Mouse (Mus musculus): ENCODE data around the gene Cd70.
"Not testable (repeated sequence)": the region's sequence is repeated elsewhere in the genome, so short reads cannot be mapped to it uniquely, and the experiment has no call there.

Gene Cd70

GRCm38 (mm10) chr17:57134693-57135092 is 14.9 kb downstream of the Cd70 start:
- no peak for DNase-seq (ENCODE audit: low read depth, low spot score)

GRCm38 (mm10) chr17:57134021-57134420 is 15.6 kb downstream of the Cd70 start:
- DNase-seq (ENCODE audit: low read depth, low spot score), result not testable (repeated sequence)

- no peak for DNase-seq (ENCODE audit: low read depth, low spot score)
Observed at GRCm38 (mm10) chr17:57131793-57132192, 17.8 kb downstream of the Cd70 start.

GRCm38 (mm10) chr17:57125853-57126622 is 23.5 kb downstream of the Cd70 start:
- DNase-seq (ENCODE audit: low read depth, low spot score), result no peak

GRCm38 (mm10) chr17:57124792-57125191 is 24.8 kb downstream of the Cd70 start:
- no peak for DNase-seq (ENCODE audit: low read depth, low spot score)

- no peak for DNase-seq (ENCODE audit: low read depth, low spot score)
Observed at GRCm38 (mm10) chr17:57123192-57124118, 26.1 kb downstream of the Cd70 start.

GRCm38 (mm10) chr17:57121856-57122255 is 27.7 kb downstream of the Cd70 start:
- DNase-seq (ENCODE audit: low read depth, low spot score), result no peak

GRCm38 (mm10) chr17:57118524-57119349 is 30.8 kb downstream of the Cd70 start:
- DNase-seq (ENCODE audit: low read depth, low spot score), result no peak

GRCm38 (mm10) chr17:57116801-57117200 is 32.8 kb downstream of the Cd70 start:
- no peak for DNase-seq (ENCODE audit: low read depth, low spot score)

GRCm38 (mm10) chr17:57112768-57113474 is 36.7 kb downstream of the Cd70 start:
- DNase-seq (ENCODE audit: low read depth, low spot score), result no peak

- no peak for DNase-seq (ENCODE audit: low read depth, low spot score)
Observed at GRCm38 (mm10) chr17:57110005-57110404, 39.6 kb downstream of the Cd70 start.

- DNase-seq (ENCODE audit: low read depth, low spot score), result no peak
Observed at GRCm38 (mm10) chr17:57108666-57109171, 40.9 kb downstream of the Cd70 start.

GRCm38 (mm10) chr17:57108040-57108665 is 41.4 kb downstream of the Cd70 start:
- DNase-seq (ENCODE audit: low read depth, low spot score), result no peak

GRCm38 (mm10) chr17:57107064-57107463 is 42.5 kb downstream of the Cd70 start:
- DNase-seq (ENCODE audit: low read depth, low spot score), result no peak

- DNase-seq (ENCODE audit: low read depth, low spot score), result no peak
Observed at GRCm38 (mm10) chr17:57106035-57106368, 43.6 kb downstream of the Cd70 start.

GRCm38 (mm10) chr17:57105181-57106034 is 44.2 kb downstream of the Cd70 start, which contains the start of gene Tnfsf9:
Gene Tnfsf9, plus strand, starts transcription at chr17:57105325.
- DNase-seq (ENCODE audit: low read depth, low spot score), result no peak

- DNase-seq (ENCODE audit: low read depth, low spot score), result no peak
Observed at GRCm38 (mm10) chr17:57104496-57104895, 45.1 kb downstream of the Cd70 start.

GRCm38 (mm10) chr17:57102276-57102675 is 47.3 kb downstream of the Cd70 start:
- DNase-seq (ENCODE audit: low read depth, low spot score), result no peak

- no peak for DNase-seq (ENCODE audit: low read depth, low spot score)
Observed at GRCm38 (mm10) chr17:57099629-57100325, 49.8 kb downstream of the Cd70 start.
